22 mouse cellular contexts compared by ENCODE assay signal in genomic region chr7:36866602-36867001, GRCm38 (mm10).
DNase-seq lines count a peak whose midpoint lies in the region; ATAC-seq lines count a peak whose summit lies in the region.
"Had no signal": no experiment of that assay in that cellular context is flagged by ENCODE, and none has a peak within 500 bp of the region (broad histone marks: within the 10 kb centered on the region; RNA-seq: fewer than 3 reads in every experiment).

No protein-coding gene starts in this region.

- H3K27ac ChIP-seq in midbrain, embryonic 15.5 days, result no peak overlapping the region
- H3K27ac ChIP-seq: embryonic facial prominence, embryonic 13.5 days; forebrain, embryonic 15.5 days; heart, embryonic 10.5 days; hindbrain, embryonic 10.5 days had no signal

- no peak overlapping the region for H3K4me2 ChIP-seq in midbrain, embryonic 15.5 days
- H3K4me2 ChIP-seq: embryonic facial prominence, embryonic 13.5 days; forebrain, embryonic 15.5 days; liver, embryonic 11.5 days had no signal

- WGBS in midbrain, embryonic 15.5 days, result 88% methylated on average over 12 of the region's 12 CpGs

- intact Hi-C loops in left cerebral cortex, postnatal 10 days (cut with DNase I), result no loop called here
- intact Hi-C loops in gastrocnemius, postnatal 14 days (cut with DNase I; ENCODE audit: low total_unique reads), result no loop called here

- no peaks in the 10 kb centered on the region for H3K4me1 ChIP-seq in midbrain, embryonic 15.5 days
- H3K4me1 ChIP-seq: embryonic facial prominence, embryonic 13.5 days; forebrain, embryonic 15.5 days; heart, embryonic 10.5 days; hindbrain, embryonic 10.5 days had no signal

- no peaks in the 10 kb centered on the region for H3K9me3 ChIP-seq in midbrain, embryonic 15.5 days
- H3K9me3 ChIP-seq: embryonic facial prominence, embryonic 13.5 days; forebrain, embryonic 15.5 days; heart, embryonic 10.5 days; hindbrain, embryonic 10.5 days had no signal

- DNase-seq in heart, adult 11 months, result peak; percentile 61
- DNase-seq in heart, adult 9 months (ENCODE audit: low spot score in 2 of 2), result no peak
- DNase-seq in frontal cortex, adult 2 months (ENCODE audit: extremely low spot score in 1 of 2, low spot score in 1 of 2), result peak; percentile 44 to 71
- peak; percentile 33 to 54 for DNase-seq in left cerebral cortex, postnatal 10 days (ENCODE audit: extremely low spot score in 1 of 2, low spot score in 2 of 2)
- DNase-seq in right cerebral cortex, postnatal 25 days, result peak; percentile 47
- DNase-seq in gastrocnemius, postnatal 14 days, result no peak
- DNase-seq in cerebellum, postnatal 14 days, result no peak
- DNase-seq: adrenal gland, adult 8-10 months; cerebellum, postnatal 10 days; kidney, adult 8-10 months; kidney, postnatal 25 days; layer of hippocampus, adult 9-11 months; lung, adult 18-20 months; lung, postnatal 36 days had no signal

- ATAC-seq in midbrain, embryonic 15.5 days (replicated peaks), result no peak
- ATAC-seq: forebrain, embryonic 15.5 days; midbrain, embryonic 16.5 days; Patski had no signal

- no peaks in the 10 kb centered on the region for H3K27me3 ChIP-seq in midbrain, embryonic 15.5 days (replicated peaks)
- H3K27me3 ChIP-seq: embryonic facial prominence, embryonic 13.5 days; forebrain, embryonic 15.5 days had no signal

- no peak overlapping the region for H3K4me3 ChIP-seq in midbrain, embryonic 15.5 days
- H3K4me3 ChIP-seq: embryonic facial prominence, embryonic 13.5 days; forebrain, embryonic 15.5 days; heart, embryonic 10.5 days; hindbrain, embryonic 10.5 days had no signal

- no peak overlapping the region for H3K9ac ChIP-seq in midbrain, embryonic 15.5 days
- H3K9ac ChIP-seq: embryonic facial prominence, embryonic 13.5 days; forebrain, embryonic 15.5 days had no signal

- H3K36me3 ChIP-seq in midbrain, embryonic 15.5 days (replicated peaks), result no peaks in the 10 kb centered on the region
- H3K36me3 ChIP-seq: embryonic facial prominence, embryonic 13.5 days; forebrain, embryonic 15.5 days; heart, embryonic 10.5 days; hindbrain, embryonic 10.5 days had no signal

Comparison
In these comparisons a context has a peak if more than half of its experiments do, and no peak if none do; other contexts are left out.
1. DNase-seq: peak in heart, adult 11 months (single experiment), frontal cortex, adult 2 months (2 of 2), left cerebral cortex, postnatal 10 days (2 of 2) and right cerebral cortex, postnatal 25 days (single experiment); none in heart, adult 9 months (0 of 2), gastrocnemius, postnatal 14 days (single experiment) and cerebellum, postnatal 14 days (0 of 2).